Mouse (Mus musculus) fat pad, adult 2 months (tissue): Measurements from ENCODE around the gene Mink1.

Source experiments
- DNase-seq: peaks from one replicate; pipeline ENCODE4 v3.0.0-alpha.2; 2011; ENCODE audit warnings: low read depth, low spot score; ENCODE audit errors: extremely low read depth

Gene Mink1

GRCm38 (mm10) chr11:70652029-70652883 is 89.6 kb downstream of the Mink1 start:
- no peak for DNase-seq

GRCm38 (mm10) chr11:70652884-70653344 is 90.2 kb downstream of the Mink1 start:
- DNase-seq = no peak

- DNase-seq = no peak
Measured at GRCm38 (mm10) chr11:70653345-70654197, 90.9 kb downstream of the Mink1 start.

- DNase-seq = no peak
Measured at GRCm38 (mm10) chr11:70654198-70654922, 91.7 kb downstream of the Mink1 start, which contains the start of gene Pfn1. Gene Pfn1, minus strand, starts transcription at chr11:70654644.

GRCm38 (mm10) chr11:70654923-70655570 is 92.4 kb downstream of the Mink1 start:
- DNase-seq = no peak

- no peak for DNase-seq
Measured at GRCm38 (mm10) chr11:70655571-70656455, 93.1 kb downstream of the Mink1 start.

GRCm38 (mm10) chr11:70656456-70656927 is 93.8 kb downstream of the Mink1 start:
- DNase-seq = no peak

GRCm38 (mm10) chr11:70656964-70657363 is 94.3 kb downstream of the Mink1 start, which contains the start of gene Eno3:
Gene Eno3, plus strand, starts transcription at chr11:70657202.
- DNase-seq = no peak

GRCm38 (mm10) chr11:70657573-70657972 is 94.9 kb downstream of the Mink1 start:
- no peak for DNase-seq

GRCm38 (mm10) chr11:70657991-70658390 is 95.3 kb downstream of the Mink1 start:
- no peak for DNase-seq

- no peak for DNase-seq
Measured at GRCm38 (mm10) chr11:70658521-70658920, 95.8 kb downstream of the Mink1 start.

- no peak for DNase-seq
Measured at GRCm38 (mm10) chr11:70658942-70659341, 96.3 kb downstream of the Mink1 start.

- DNase-seq = no peak
Measured at GRCm38 (mm10) chr11:70660571-70660970, 97.9 kb downstream of the Mink1 start.

- DNase-seq = no peak
Measured at GRCm38 (mm10) chr11:70663101-70663500, 100.4 kb downstream of the Mink1 start.

- no peak for DNase-seq
Measured at GRCm38 (mm10) chr11:70663957-70664356, 101.3 kb downstream of the Mink1 start.
